27 mouse cellular contexts compared by ENCODE assay signal in genomic region chr16:87103599-87103998, GRCm38 (mm10).
A peak's percentile ranks its signal among the peaks of the same experiment; 100 is the strongest.
DNase-seq lines count a peak whose midpoint lies in the region; ATAC-seq and TF ChIP-seq lines count a peak whose summit lies in the region.
"Had no signal": no experiment of that assay in that cellular context is flagged by ENCODE, and none has a peak within 500 bp of the region (broad histone marks: within the 10 kb centered on the region; RNA-seq: fewer than 3 reads in every experiment).

No protein-coding gene starts in this region.

- H3K9me3 ChIP-seq in intestine, embryonic 14.5 days (ENCODE audit: control insufficient read depth, low read length): no peaks in the 10 kb centered on the region
- no peaks in the 10 kb centered on the region for H3K9me3 ChIP-seq in intestine, postnatal 0 days (ENCODE audit: control insufficient read depth)
- no peaks in the 10 kb centered on the region for H3K9me3 ChIP-seq in lung, postnatal 0 days (ENCODE audit: low read length)
- H3K9me3 ChIP-seq: embryonic facial prominence, embryonic 12.5 days; embryonic facial prominence, embryonic 15.5 days; G1E; heart, embryonic 12.5 days; heart, embryonic 15.5 days; hindbrain, embryonic 10.5 days; hindbrain, embryonic 13.5 days had no signal

- no peak for TF ChIP-seq EP300 in lung, postnatal 0 days (IDR thresholded peaks at IDR 0.05)

- H3K27me3 ChIP-seq in intestine, embryonic 14.5 days (replicated peaks; ENCODE audit: control insufficient read depth, insufficient read depth, low read length): no peaks in the 10 kb centered on the region
- H3K27me3 ChIP-seq in intestine, postnatal 0 days (replicated peaks; ENCODE audit: control insufficient read depth, insufficient read depth, low read length): no peaks in the 10 kb centered on the region
- H3K27me3 ChIP-seq in lung, postnatal 0 days (replicated peaks; ENCODE audit: insufficient read depth, low read length): no peaks in the 10 kb centered on the region
- H3K27me3 ChIP-seq: CH12.LX; embryonic facial prominence, embryonic 12.5 days; embryonic facial prominence, embryonic 15.5 days; heart, embryonic 12.5 days; heart, embryonic 15.5 days; hindbrain, embryonic 13.5 days had no signal

- no peak overlapping the region for H3K9ac ChIP-seq in intestine, embryonic 14.5 days (ENCODE audit: low read length)
- no peak overlapping the region for H3K9ac ChIP-seq in intestine, postnatal 0 days (ENCODE audit: low read depth, low read length)
- H3K9ac ChIP-seq in lung, postnatal 0 days (replicated peaks; ENCODE audit: low read depth): no peak overlapping the region
- H3K9ac ChIP-seq: embryonic facial prominence, embryonic 12.5 days; embryonic facial prominence, embryonic 15.5 days; heart, embryonic 12.5 days; heart, embryonic 15.5 days; hindbrain, embryonic 13.5 days had no signal

- no peak overlapping the region for H3K4me3 ChIP-seq in intestine, embryonic 14.5 days (ENCODE audit: low read depth, low read length)
- H3K4me3 ChIP-seq in intestine, postnatal 0 days (ENCODE audit: low read depth, low read length): no peak overlapping the region
- H3K4me3 ChIP-seq in lung, postnatal 0 days (ENCODE audit: low read depth, low read length): no peak overlapping the region
- H3K4me3 ChIP-seq: embryonic facial prominence, embryonic 12.5 days; embryonic facial prominence, embryonic 15.5 days; heart, embryonic 12.5 days; heart, embryonic 15.5 days; hindbrain, embryonic 10.5 days; hindbrain, embryonic 13.5 days had no signal

- ATAC-seq in intestine, embryonic 14.5 days (replicated peaks; ENCODE audit: low FRiP score, low TSS enrichment, low read depth): peak; percentile 64; the same call in 1 of the 2 replicates
- no peak for ATAC-seq in intestine, postnatal 0 days
- ATAC-seq in lung, postnatal 0 days: no peak
- ATAC-seq: forebrain, embryonic 14.5 days; hindbrain, embryonic 16.5 days had no signal

- no peak for TF ChIP-seq CTCF in intestine, postnatal 0 days (IDR thresholded peaks at IDR 0.05; ENCODE audit: low read depth)
- TF ChIP-seq CTCF in lung, postnatal 0 days (IDR thresholded peaks at IDR 0.05): no peak

- H3K4me1 ChIP-seq in intestine, embryonic 14.5 days (replicated peaks; ENCODE audit: control insufficient read depth, insufficient read depth, low read length): no peaks in the 10 kb centered on the region
- no peaks in the 10 kb centered on the region for H3K4me1 ChIP-seq in intestine, postnatal 0 days (replicated peaks; ENCODE audit: control insufficient read depth, insufficient read depth, low read length)
- H3K4me1 ChIP-seq in lung, postnatal 0 days (ENCODE audit: insufficient read depth, low read depth, low read length): no peaks in the 10 kb centered on the region
- H3K4me1 ChIP-seq: embryonic facial prominence, embryonic 12.5 days; embryonic facial prominence, embryonic 15.5 days; heart, embryonic 12.5 days; heart, embryonic 15.5 days; hindbrain, embryonic 10.5 days; hindbrain, embryonic 13.5 days had no signal

- no peak for DNase-seq in intestine, embryonic 14.5 days (ENCODE audit: low spot score)
- peak; percentile 14 for DNase-seq in lung, postnatal 0 days (ENCODE audit: low spot score)
- no peak for DNase-seq in lung, postnatal 25 days (ENCODE audit: low spot score)
- peak; percentile 88 for DNase-seq in 3T3-L1 (ENCODE audit: low read depth, low spot score)
- DNase-seq in left cerebral cortex, postnatal 25 days (ENCODE audit: low spot score in 2 of 2): no peak
- DNase-seq: adrenal gland, adult 2 months; adrenal gland, postnatal 14 days; B cell, adult 2 months; cerebellum, adult 11 months; cerebellum, adult 2 months; cerebellum, adult 9-11 months; cerebellum, postnatal 25 days; gastrocnemius, postnatal 25 days; heart, adult 18-20 months; heart, postnatal 10 days; heart, postnatal 36 days had no signal

- H3K27ac ChIP-seq in intestine, embryonic 14.5 days (ENCODE audit: low read depth): no peak overlapping the region
- H3K27ac ChIP-seq in intestine, postnatal 0 days (ENCODE audit: low read depth, low read length): no peak overlapping the region
- H3K27ac ChIP-seq in lung, postnatal 0 days (ENCODE audit: low read length): no peak overlapping the region
- H3K27ac ChIP-seq: embryonic facial prominence, embryonic 12.5 days; embryonic facial prominence, embryonic 15.5 days; heart, embryonic 15.5 days; hindbrain, embryonic 10.5 days; hindbrain, embryonic 13.5 days had no signal

- no peaks in the 10 kb centered on the region for H3K36me3 ChIP-seq in intestine, embryonic 14.5 days (ENCODE audit: control insufficient read depth, insufficient read depth, low read length)
- no peaks in the 10 kb centered on the region for H3K36me3 ChIP-seq in intestine, postnatal 0 days (ENCODE audit: control insufficient read depth, insufficient read depth)
- H3K36me3 ChIP-seq in lung, postnatal 0 days (ENCODE audit: insufficient read depth, low read length): no peaks in the 10 kb centered on the region
- H3K36me3 ChIP-seq: embryonic facial prominence, embryonic 12.5 days; embryonic facial prominence, embryonic 15.5 days; G1E; heart, embryonic 12.5 days; heart, embryonic 15.5 days; hindbrain, embryonic 10.5 days; hindbrain, embryonic 13.5 days had no signal

- intact Hi-C loops in left cerebral cortex, postnatal 25 days (cut with DNase I): no loop called here

- 67% methylated on average over 2 of the region's 2 CpGs for WGBS in intestine, embryonic 14.5 days
- 38% methylated on average over 2 of the region's 2 CpGs for WGBS in intestine, postnatal 0 days
- whole genome bisulfite sequencing in lung, postnatal 0 days: 58% methylated on average over 2 of the region's 2 CpGs

- H3K4me2 ChIP-seq in intestine, embryonic 14.5 days (ENCODE audit: low read length): no peak overlapping the region
- no peak overlapping the region for H3K4me2 ChIP-seq in intestine, postnatal 0 days (replicated peaks; ENCODE audit: low read depth)
- H3K4me2 ChIP-seq in lung, postnatal 0 days (replicated peaks; ENCODE audit: low read depth, low read length): no peak overlapping the region
- H3K4me2 ChIP-seq: embryonic facial prominence, embryonic 12.5 days; embryonic facial prominence, embryonic 15.5 days; heart, embryonic 12.5 days; heart, embryonic 15.5 days; hindbrain, embryonic 13.5 days had no signal

Comparison
In these comparisons a context has a peak if more than half of its experiments do, and no peak if none do; other contexts are left out.
1. DNase-seq: peak in lung, postnatal 0 days (single experiment) and 3T3-L1 (single experiment); none in intestine, embryonic 14.5 days (single experiment), lung, postnatal 25 days (single experiment) and left cerebral cortex, postnatal 25 days (0 of 2).